Mouse (Mus musculus): ENCODE data around the gene Lta.

GRCm38 (mm10) chr17:35156461-35157200, 48.5 kb downstream of the Lta start:
- TF ChIP-seq POLR2A (IDR thresholded peaks at IDR 0.05; ENCODE audit: insufficient read depth, low read depth, low read length): no peak
- TF ChIP-seq CTCF (IDR thresholded peaks at IDR 0.05): no peak

Measured in heart, adult 2 months (tissue).